Mouse (Mus musculus) heart, embryonic 14.5 days (tissue): ENCODE data around the gene Smim27. TPM values are rescaled to one million over a fixed set of nuclear protein-coding genes. Genes with fewer than 3 reads are reported as not detected.
"Not testable (repeated sequence)": the region's sequence is repeated elsewhere in the genome, so short reads cannot be mapped to it uniquely, and the experiment has no call there.

Experiments
- ATAC-seq: fragments of 200-750 bp; cut with Nextera tagmentation; 2 replicates; pipeline ENCODE4 v1.8.0; 2017; ENCODE audit warnings: low read depth, moderate TSS enrichment; ENCODE audit not compliant: insufficient number of reproducible peaks, insufficient read depth, low FRiP score
- H3K27ac ChIP-seq, 2 experiments: fragments of 200-500 bp in 1 of 2; fragments of 300-500 bp in 1 of 2; sonication (generic) in 1 of 2; replicated peaks in 1 of 2; 2 replicates each; pipeline ENCODE4 v1.5.1; 2012 to 2014; ENCODE audit warnings: low read depth in 2 of 2, low read length in 2 of 2, control low read depth in 1 of 2, mild to moderate bottlenecking in 1 of 2, mixed read lengths in 1 of 2; ENCODE audit not compliant: control insufficient read depth in 1 of 2, insufficient read depth in 1 of 2
- H3K27me3 ChIP-seq: fragments of 300-500 bp; sonication (generic); 2 replicates; pipeline ENCODE4 v1.6.1; 2014; ENCODE audit warnings: mild to moderate bottlenecking, low read length, control low read depth; ENCODE audit not compliant: control insufficient read depth, insufficient read depth
- H3K36me3 ChIP-seq: fragments of 300-500 bp; sonication (generic); 2 replicates; pipeline ENCODE4 v1.6.1; 2014; ENCODE audit warnings: mild to moderate bottlenecking, control low read depth, low read length, mixed read lengths; ENCODE audit not compliant: control insufficient read depth, insufficient read depth
- H3K4me1 ChIP-seq, 2 experiments: fragments of 200-500 bp in 1 of 2; fragments of 300-500 bp in 1 of 2; sonication (generic) in 1 of 2; 2 replicates each; pipeline ENCODE4 v1.6.1; 2012 to 2014; ENCODE audit warnings: low read length in 2 of 2, control low read depth in 1 of 2, mixed read lengths in 1 of 2; ENCODE audit not compliant: control insufficient read depth in 2 of 2, insufficient read depth in 2 of 2
- H3K4me2 ChIP-seq: fragments of 300-500 bp; sonication (generic); 2 replicates; pipeline ENCODE4 v1.6.1; 2014; ENCODE audit warnings: mild to moderate bottlenecking, low read length
- H3K4me3 ChIP-seq, 2 experiments: fragments of 200-500 bp in 1 of 2; fragments of 300-500 bp in 1 of 2; sonication (generic) in 1 of 2; 2 replicates each; pipeline ENCODE4 v1.5.1; 2012 to 2014; ENCODE audit warnings: low read length in 2 of 2, mild to moderate bottlenecking in 2 of 2, control low read depth in 1 of 2, low read depth in 1 of 2, moderate library complexity in 1 of 2; ENCODE audit not compliant: control insufficient read depth in 1 of 2, insufficient read depth in 1 of 2
- H3K9ac ChIP-seq: fragments of 300-500 bp; sonication (generic); 2 replicates; pipeline ENCODE4 v1.6.1; 2014; ENCODE audit warnings: mild to moderate bottlenecking, low read length
- H3K9me3 ChIP-seq: fragments of 300-500 bp; sonication (generic); 2 replicates; pipeline ENCODE4 v1.6.1; 2016; ENCODE audit warnings: low read length, control low read depth; ENCODE audit not compliant: control insufficient read depth
- WGBS: fragments of 180-500 bp; shearing (Covaris S2); extraction: QIAGEN DNeasy Blood & Tissue Kit; methylation state at CpG from one replicate; pipeline ENCODE4 v1.1.7; 2014; 5-methylcytosine and 5-hydroxymethylcytosine counted together
- polyA plus RNA-seq: library from polyadenylated mRNA; unstranded; fragments of >200 nt; fragmentation: Nextera tagmentation; extraction: Ambion mirVana; gene quantifications from 2 replicates; pipeline ENCODE4 v1.2.1, GENCODE M21; 2014

Smim27 gene
- polyA plus RNA-seq, 1 experiment from 2014 or later, result 47.1 TPM

DNA sequence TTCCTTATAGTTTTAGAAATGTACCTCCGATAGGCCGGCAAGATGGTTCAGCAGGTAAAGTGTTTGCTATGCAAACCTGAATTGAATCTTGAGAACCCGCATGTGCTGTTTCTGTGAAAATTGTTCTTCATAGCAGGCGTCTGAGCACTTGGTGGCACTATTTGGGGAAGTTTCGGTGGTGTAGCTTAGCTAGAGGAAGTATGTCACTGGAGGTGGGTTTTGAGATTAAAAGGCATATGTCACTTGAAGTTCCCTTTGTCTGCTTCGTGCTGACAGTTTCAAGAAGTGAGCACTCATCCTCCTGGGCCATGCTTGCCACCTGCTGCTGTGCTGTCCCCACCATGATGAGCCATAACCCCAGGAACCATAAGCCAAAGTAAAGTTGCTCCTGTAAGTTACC is 18.0 kb downstream of the Smim27 start:
- no peak overlapping the region for H3K4me3 ChIP-seq
- H3K27me3 ChIP-seq, result no peaks in the 10 kb centered on the region
- no peaks in the 10 kb centered on the region for H3K36me3 ChIP-seq
- 72% methylated on average over 6 of the region's 6 CpGs for WGBS
- no peak overlapping the region for H3K27ac ChIP-seq
- ATAC-seq, result no peak
- H3K9ac ChIP-seq, result no peak overlapping the region
- H3K9me3 ChIP-seq, result no peaks in the 10 kb centered on the region
- no peaks in the 10 kb centered on the region for H3K4me1 ChIP-seq
- no peak overlapping the region for H3K4me2 ChIP-seq

GRCm38 (mm10) chr4:40289046-40289445 is 19.7 kb downstream of the Smim27 start:
- Histone ChIP-seq H3K27ac (no peak overlapping the region), H3K27me3 (no peaks in the 10 kb centered on the region), H3K36me3 (no peaks in the 10 kb centered on the region), H3K4me2 (no peak overlapping the region), H3K9ac (no peak overlapping the region), H3K4me1 (no peaks in the 10 kb centered on the region), H3K4me3 (no peak overlapping the region), H3K9me3 (peaks cover 5% of the 10 kb centered on the region; the same call in 1 of the 2 replicates)
- WGBS, result 77% methylated on average over 2 of the region's 2 CpGs
- ATAC-seq, result no peak

DNA sequence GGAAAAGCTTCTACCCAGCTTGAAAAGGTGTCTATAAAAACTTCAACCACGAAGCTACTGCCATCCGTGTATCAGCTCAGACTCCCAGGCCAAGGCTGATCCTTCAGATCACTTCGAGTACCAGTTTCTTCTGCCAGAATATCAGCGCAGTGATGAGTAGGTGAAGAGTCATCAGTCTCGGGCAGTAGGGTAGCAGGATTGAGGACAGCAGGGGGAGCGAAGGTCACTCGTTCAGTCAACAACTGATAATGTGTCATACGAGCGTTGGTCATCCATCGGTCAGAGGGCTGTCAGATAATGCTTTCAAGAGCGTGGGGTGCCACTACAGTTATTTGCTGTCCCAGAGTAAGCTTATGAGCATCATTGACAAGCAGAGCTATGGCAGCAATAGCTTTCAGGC is 22.1 kb downstream of the Smim27 start:
- ATAC-seq, H3K27ac ChIP-seq, H3K9me3 ChIP-seq, H3K4me1 ChIP-seq, H3K27me3 ChIP-seq, H3K4me2 ChIP-seq, H3K9ac ChIP-seq, H3K4me3 ChIP-seq, H3K36me3 ChIP-seq: not testable (repeated sequence)
- WGBS, result 75% methylated on average over 11 of the region's 11 CpGs

DNA sequence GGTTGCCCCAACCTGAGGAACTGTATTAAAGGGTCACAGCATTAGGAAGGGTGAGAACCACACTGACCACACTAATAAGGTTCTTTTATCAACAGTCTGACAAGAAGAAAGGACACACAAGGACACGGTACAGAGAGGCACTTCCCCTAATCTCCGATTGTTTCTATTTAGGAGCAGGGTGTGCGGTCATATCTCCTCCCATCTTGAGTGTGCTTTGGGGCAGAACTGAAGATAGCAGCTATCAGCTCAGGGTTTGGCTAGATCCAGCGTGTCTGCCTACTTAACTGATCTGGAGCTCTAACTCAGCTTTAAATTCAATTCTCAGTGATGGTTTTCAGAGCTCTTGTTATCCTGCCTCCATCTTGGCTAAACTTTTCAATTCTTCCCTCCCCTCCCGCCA is 29.8 kb downstream of the Smim27 start:
- no peaks in the 10 kb centered on the region; the same call in 1 of the 2 replicates for H3K27me3 ChIP-seq
- H3K36me3 ChIP-seq, result no peaks in the 10 kb centered on the region
- peaks cover 0 to 4% of the 10 kb centered on the region in 2 experiments; a peak in 3 of 4 replicates for H3K4me1 ChIP-seq
- no peak overlapping the region for H3K27ac ChIP-seq
- no peak overlapping the region for H3K4me2 ChIP-seq
- H3K9ac ChIP-seq, result no peak overlapping the region
- H3K4me3 ChIP-seq, result no peak overlapping the region
- no peak for ATAC-seq
- H3K9me3 ChIP-seq, result 0 out of 2 replicates have a peak, but pooled peaks cover under 1% of the 10 kb centered on the region
- 19% methylated on average over 5 of the region's 5 CpGs for WGBS

DNA sequence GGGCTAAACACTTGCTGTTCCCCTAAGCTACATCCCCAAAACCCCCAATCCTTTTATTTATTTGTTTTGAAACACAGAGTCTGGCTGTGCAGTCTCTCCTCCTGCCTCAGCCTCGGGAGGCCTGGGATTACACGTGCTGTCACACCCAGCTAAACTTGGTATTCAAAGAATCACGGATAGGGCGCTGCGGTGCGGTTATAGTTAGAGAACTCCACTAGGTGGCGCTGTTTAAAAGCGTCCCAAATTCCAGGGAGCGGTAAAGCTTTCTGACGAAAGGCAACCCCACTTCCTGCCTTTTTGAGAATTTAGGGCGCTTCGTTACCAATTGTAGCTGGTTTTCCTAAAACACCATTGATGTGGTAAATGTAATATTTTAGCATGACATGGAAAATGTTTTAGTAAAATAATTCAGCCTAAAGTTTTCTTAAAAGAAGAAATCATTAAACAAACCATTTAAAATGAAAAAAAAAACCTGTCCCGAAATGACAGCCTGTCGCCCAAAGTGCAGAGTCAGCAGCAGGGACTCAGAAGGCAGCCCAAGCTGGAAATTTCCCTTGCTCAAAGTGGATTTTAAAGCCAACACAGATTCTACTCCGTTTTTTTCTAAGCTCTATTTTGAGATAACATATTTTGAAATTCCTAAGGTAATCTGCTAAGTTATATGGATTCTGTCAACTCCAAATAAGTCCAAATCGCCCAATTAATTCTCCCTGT is 31.9 kb downstream of the Smim27 start:
- Histone ChIP-seq H3K9me3 (no peaks in the 10 kb centered on the region), H3K27ac (no peak overlapping the region), H3K9ac (0 out of 2 replicates have a peak overlapping the region, but pooled peaks have one; percentile 12), H3K4me1 (peaks cover 0 to 4% of the 10 kb centered on the region in 2 experiments; a peak in 3 of 4 replicates), H3K4me3 (peak overlapping the region in 1 of 2 experiments; percentile 20; a peak in 2 of 4 replicates), H3K4me2 (peak overlapping the region; percentile 51), H3K36me3 (no peaks in the 10 kb centered on the region), H3K27me3 (no peaks in the 10 kb centered on the region; the same call in 1 of the 2 replicates)
- WGBS, result 9% methylated on average over 16 of the region's 16 CpGs
- ATAC-seq, result no peak

- no peak for ATAC-seq
- Histone ChIP-seq H3K27me3 (no peaks in the 10 kb centered on the region; the same call in 1 of the 2 replicates), H3K4me3 (no peak overlapping the region), H3K27ac (no peak overlapping the region), H3K4me2 (no peak overlapping the region), H3K9ac (no peak overlapping the region), H3K4me1 (peaks cover 0 to 4% of the 10 kb centered on the region in 2 experiments; a peak in 3 of 4 replicates), H3K9me3 (no peaks in the 10 kb centered on the region), H3K36me3 (no peaks in the 10 kb centered on the region)
- 53% methylated on average over 10 of the region's 10 CpGs for WGBS
Observed at GRCm38 (mm10) chr4:40302445-40303125, 33.2 kb downstream of the Smim27 start.

- Histone ChIP-seq H3K36me3 (no peaks in the 10 kb centered on the region), H3K9ac (no peak overlapping the region), H3K27me3 (no peaks in the 10 kb centered on the region), H3K27ac (no peak overlapping the region), H3K4me1 (no peaks in the 10 kb centered on the region), H3K4me3 (no peak overlapping the region), H3K4me2 (no peak overlapping the region), H3K9me3 (no peaks in the 10 kb centered on the region)
- ATAC-seq, result no peak
Observed at GRCm38 (mm10) chr4:40309682-40310081, 40.3 kb downstream of the Smim27 start.
